Mouse (Mus musculus): Measurements from ENCODE around the gene Prss53.

DNA sequence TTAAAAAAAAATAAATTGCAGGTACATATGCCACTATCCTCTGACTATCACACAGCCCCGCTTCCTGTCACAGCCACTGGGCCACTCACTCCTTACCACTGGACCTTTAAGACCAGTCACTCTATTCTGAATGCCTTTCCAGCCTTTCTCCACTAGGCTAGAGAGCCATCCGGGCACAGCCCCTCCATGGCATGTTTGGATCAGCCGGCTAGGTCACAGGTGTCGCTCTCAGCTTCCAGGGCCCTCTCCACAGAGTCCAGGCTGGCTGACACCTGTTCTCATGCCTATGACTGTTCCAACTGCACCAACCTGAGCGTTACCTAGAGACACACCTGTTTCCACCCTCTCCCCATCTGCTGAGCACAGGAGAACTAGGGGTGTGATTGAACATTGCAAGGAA, 37.8 kb upstream of the Prss53 start:
- TF ChIP-seq FLI1 (IDR thresholded peaks at IDR 0.05; ENCODE audit: low read length) (no peak), GATA1 (IDR thresholded peaks at IDR 0.05; ENCODE audit: borderline replicate concordance, low read length) (no peak)

Data from megakaryocyte, embryonic 14.5 days (primary cell).